Mouse (Mus musculus) macrophage (primary cell): ENCODE measurements around the gene Ephx4. TPM values are rescaled to one million over a fixed set of nuclear protein-coding genes. Genes with fewer than 3 reads are reported as not detected.
A peak's percentile ranks its signal among the peaks of the same experiment; 100 is the strongest.

ENCODE experiments used
- H3K27ac ChIP-seq: fragments of 350-480 bp; formaldehyde crosslinking; 2 replicates; pipeline ENCODE4 v1.9.0; 2021
- H3K36me3 ChIP-seq: fragments of 350-480 bp; formaldehyde crosslinking; 2 replicates; pipeline ENCODE4 v1.9.0; 2021; ENCODE audit errors: inconsistent target
- H3K4me3 ChIP-seq: fragments of 350-480 bp; formaldehyde crosslinking; 2 replicates; pipeline ENCODE4 v1.9.0; 2021; ENCODE audit errors: inconsistent target
- H3K79me2 ChIP-seq: fragments of 350-480 bp; formaldehyde crosslinking; 2 replicates; pipeline ENCODE4 v1.9.0; 2021; ENCODE audit errors: inconsistent target
- WGBS: methylation state at CpG from one replicate; pipeline ENCODE4 v1.1.7; 2026; ENCODE audit warnings: inconsistent platforms; ENCODE audit not compliant: missing documents; 5-methylcytosine and 5-hydroxymethylcytosine counted together
- polyA plus RNA-seq: library from polyadenylated mRNA; stranded (reverse); fragments of 250-400 nt; gene quantifications from 3 replicates; pipeline ENCODE4 v1.2.4, GENCODE M21; 2018; ENCODE audit warnings: inconsistent platforms

Gene Ephx4
- polyA plus RNA-seq, 1 experiment from 2014 or later, result not detected

DNA sequence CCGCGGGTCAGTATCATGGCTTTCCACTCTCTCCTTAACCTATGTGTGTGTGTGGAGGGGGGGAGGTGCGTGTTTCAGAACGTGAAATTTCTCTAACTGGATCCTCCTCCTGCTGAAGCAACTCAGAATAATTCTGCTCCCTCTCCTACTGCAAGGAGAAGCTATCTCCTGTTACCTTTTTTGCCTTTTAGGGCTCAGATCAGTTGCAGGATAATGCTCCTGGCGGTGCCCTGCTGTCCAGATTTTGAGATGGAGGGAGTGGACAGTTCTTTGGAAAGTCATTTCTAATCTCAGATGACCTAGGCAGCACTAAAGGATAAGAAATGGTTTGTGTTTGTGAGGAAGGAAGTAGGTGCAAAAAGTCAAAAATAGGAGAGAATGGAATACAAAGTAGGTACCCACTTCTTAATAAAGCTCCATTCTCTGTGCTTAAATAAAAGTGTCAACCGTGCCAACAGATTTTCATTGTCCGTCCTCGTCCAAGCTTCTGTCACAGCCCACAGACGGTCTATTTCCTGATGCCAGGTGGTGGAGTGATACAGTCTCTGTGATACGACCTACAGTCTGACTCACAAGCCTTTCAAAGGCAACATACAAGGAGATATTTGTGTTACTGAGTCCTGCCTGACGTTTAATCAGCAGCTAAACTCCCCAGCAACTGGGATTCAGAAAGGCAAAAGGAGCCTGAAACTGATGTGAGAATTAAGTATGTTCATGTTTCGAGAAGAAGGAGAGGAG is 1.6 kb downstream of the Ephx4 start:
- Histone ChIP-seq H3K4me3 (no peak overlapping the region), H3K36me3 (no peaks in the 10 kb centered on the region), H3K27ac (no peak overlapping the region), H3K79me2 (no peaks in the 10 kb centered on the region)
- 34% methylated on average over 11 of the region's 12 CpGs for WGBS

DNA sequence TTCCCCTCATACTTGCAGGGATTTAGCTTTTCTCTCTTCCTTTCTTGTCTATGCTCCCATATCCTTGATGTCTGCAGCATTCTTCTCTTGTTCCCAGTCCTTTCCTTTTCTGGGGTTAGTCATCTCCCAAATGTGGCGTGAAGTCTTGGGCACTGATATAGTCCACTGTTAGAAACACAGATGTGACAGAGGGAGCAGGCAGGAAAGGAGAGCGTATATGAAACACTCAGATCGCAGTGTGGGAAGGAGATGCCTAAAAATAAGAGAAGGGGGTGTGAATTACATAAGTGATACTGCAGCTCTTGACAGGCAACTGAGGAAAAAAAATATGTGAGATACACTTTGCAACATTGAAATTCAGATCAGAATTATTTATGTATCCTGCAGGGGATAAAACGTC is 2.8 kb downstream of the Ephx4 start:
- H3K36me3 ChIP-seq, result no peaks in the 10 kb centered on the region
- WGBS, result 95% methylated on average over 4 of the region's 4 CpGs
- no peak overlapping the region for H3K4me3 ChIP-seq
- H3K79me2 ChIP-seq, result no peaks in the 10 kb centered on the region
- no peak overlapping the region for H3K27ac ChIP-seq

DNA sequence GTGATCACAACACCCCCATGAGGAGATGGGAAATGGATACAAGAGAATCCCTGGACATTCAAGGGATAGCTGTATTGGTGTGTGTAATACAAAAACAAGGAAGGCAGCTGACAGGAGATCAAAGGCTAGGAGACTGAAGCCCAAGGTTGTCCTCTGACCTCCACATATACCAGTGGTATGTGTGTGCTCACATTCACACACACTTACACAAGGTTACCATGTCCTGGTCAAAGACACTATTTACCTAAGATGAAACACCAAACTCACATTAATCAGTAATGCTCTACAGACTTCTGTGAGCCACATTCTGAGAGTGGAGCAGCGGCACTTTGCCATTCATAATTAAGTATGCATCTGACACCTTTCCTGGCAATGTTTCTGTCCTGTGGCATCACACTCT is 7.8 kb downstream of the Ephx4 start:
- no peak overlapping the region for H3K27ac ChIP-seq
- 86% methylated on average over 1 of the region's 1 CpGs for WGBS
- no peaks in the 10 kb centered on the region for H3K79me2 ChIP-seq
- no peaks in the 10 kb centered on the region for H3K36me3 ChIP-seq
- H3K4me3 ChIP-seq, result no peak overlapping the region

DNA sequence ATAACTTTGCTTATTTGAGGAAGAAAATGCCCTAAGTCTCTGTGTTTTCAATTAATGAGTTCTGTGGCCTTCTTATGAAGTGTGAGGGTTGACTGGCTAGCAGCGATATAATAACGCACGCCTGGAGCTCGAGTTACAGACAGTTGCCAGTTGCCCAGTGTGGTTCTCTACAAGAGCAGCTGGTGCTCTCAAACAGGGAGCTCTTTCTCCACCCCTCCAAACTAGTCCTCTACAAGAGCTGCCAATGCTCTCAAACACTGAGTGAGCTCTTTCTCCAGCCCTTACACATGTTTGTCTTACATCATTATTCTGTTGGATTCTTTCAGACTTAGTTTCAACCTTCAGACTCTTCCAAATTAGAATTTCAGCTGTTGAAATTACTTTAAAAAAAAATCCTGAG is 8.8 kb downstream of the Ephx4 start:
- Histone ChIP-seq H3K79me2 (no peaks in the 10 kb centered on the region), H3K4me3 (no peak overlapping the region), H3K36me3 (no peaks in the 10 kb centered on the region), H3K27ac (no peak overlapping the region)
- WGBS, result 84% methylated on average over 4 of the region's 4 CpGs

DNA sequence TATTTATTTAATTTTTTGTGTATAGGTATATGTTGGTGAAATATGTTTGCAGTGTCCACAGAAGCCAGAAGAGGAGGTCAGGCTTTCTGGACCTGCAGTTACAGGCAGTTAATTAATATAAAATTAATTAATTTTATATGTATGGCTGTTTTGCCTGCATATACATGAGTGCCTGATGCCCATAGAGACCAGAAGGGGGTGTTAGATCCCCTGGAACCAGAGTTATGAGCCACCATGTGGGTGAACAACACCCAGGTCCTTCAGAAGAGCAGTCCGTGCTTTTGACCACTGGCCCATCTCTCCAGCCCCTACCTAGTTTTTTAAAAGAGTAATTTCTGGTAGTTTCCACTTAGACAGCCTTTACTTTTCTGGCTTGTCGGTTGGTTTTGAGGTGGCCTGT is 9.7 kb downstream of the Ephx4 start:
- Histone ChIP-seq H3K79me2 (no peaks in the 10 kb centered on the region), H3K27ac (no peak overlapping the region), H3K4me3 (no peak overlapping the region), H3K36me3 (no peaks in the 10 kb centered on the region)
- 96% methylated on average over 2 of the region's 2 CpGs for WGBS

DNA sequence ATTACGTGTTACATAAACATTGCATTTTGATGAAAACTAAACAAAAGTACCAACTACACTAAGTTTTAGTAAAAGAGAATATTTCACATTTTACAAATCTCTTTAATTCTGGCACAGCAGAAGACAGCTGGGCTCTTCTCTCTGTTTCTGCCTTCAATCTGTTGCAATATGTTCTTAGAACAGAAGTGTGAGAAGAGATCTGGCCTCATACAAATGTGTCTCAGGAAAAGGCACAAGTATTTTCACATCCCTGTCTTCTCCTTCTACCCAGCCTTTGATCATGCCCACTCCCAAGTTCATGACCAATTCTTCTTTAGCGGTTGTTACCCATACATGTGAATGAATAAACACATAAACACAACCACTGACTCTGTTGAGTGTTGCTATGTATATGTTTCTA is 12.6 kb downstream of the Ephx4 start:
- Histone ChIP-seq H3K36me3 (no peaks in the 10 kb centered on the region), H3K79me2 (no peaks in the 10 kb centered on the region), H3K4me3 (no peak overlapping the region), H3K27ac (no peak overlapping the region)
- 100% methylated on average over 2 of the region's 2 CpGs for WGBS

DNA sequence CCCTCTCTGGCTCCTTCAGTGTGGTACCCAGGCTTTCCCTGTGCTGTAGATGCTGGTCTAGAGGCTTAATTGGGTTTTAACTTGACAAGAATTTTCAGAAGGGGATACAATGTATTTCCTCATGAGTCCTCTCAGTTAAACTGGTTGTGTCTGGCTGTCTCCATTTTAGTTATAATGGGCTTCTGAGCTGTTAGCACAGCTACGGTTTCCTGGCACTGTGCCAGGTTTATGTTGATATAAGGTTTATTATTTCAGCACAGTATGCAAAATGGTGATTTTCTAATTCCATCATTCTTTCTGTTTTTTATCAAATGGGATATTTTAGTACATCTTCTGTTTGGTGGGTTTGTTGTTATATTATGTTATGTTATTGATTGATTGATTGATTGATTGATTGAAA is 19.1 kb downstream of the Ephx4 start:
- Histone ChIP-seq H3K4me3 (no peak overlapping the region), H3K36me3 (no peaks in the 10 kb centered on the region), H3K27ac (no peak overlapping the region), H3K79me2 (no peaks in the 10 kb centered on the region)
- WGBS, result 5% methylated on average over 1 of the region's 1 CpGs

DNA sequence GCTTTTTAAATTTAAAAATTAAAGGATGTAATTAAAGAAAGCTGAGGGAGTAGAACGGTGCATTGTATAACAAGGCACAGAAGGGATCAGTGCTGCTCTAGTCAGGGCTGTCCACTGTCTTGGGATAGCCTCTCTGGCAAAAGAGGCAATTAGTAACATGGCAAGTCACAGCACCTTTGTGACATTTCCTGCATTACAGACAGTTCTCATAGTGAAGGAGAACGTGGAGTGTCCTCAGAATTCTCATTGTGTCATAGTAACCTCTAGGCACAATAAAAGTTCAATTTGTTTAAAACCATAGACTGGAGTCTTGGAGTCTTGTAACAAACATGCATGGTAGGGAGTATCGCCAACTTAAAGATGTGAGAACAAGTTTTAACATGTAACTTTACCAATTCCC is 28.7 kb downstream of the Ephx4 start, which contains the start of gene Lpcat2b:
Lpcat2b (plus strand) TSS at position 301 of the 400 bp plus-strand sequence.
- no peaks in the 10 kb centered on the region for H3K36me3 ChIP-seq
- WGBS, result 86% methylated on average over 3 of the region's 3 CpGs
- H3K79me2 ChIP-seq, result no peaks in the 10 kb centered on the region
- no peak within 1 kb of the TSS for H3K4me3 ChIP-seq
- no peak within 1 kb of the TSS for H3K27ac ChIP-seq

DNA sequence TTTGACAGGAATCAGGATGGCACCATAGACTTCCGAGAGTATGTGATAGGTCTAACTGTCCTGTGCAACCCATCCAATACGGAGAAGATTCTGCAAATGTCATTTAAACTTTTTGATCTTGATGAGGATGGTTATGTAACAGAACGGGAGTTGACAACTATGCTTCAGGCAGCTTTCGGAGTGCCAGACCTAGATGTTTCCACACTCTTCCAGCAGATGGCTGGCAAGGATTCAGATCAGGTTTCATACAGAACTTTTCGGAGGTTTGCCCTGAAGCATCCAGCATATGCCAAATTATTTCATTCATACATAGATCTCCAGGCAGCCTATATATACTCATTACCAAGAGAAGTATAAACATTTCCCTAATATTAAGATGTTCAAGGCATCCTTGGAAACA is 31.5 kb downstream of the Ephx4 start:
- no peaks in the 10 kb centered on the region for H3K36me3 ChIP-seq
- H3K4me3 ChIP-seq, result no peak overlapping the region
- H3K79me2 ChIP-seq, result no peaks in the 10 kb centered on the region
- 97% methylated on average over 5 of the region's 5 CpGs for WGBS
- no peak overlapping the region for H3K27ac ChIP-seq

DNA sequence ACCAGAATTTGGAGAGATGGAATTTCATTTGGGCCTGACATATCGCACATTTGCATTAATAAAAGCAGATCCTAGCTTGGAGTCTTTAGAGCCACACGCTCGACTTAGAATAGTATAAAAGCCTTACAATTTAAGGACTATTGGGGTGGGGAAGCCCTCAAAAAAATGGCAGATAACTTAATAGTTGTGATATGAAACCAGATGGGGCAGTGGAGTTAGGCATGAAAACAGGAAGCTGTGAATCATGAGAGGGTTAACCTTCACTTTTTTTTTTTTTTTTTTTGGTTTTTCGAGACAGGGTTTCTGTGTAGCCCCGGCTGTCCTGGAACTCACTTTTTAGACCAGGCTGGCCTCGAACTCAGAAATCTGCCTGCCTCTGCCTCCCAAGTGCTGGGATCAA is 33.6 kb downstream of the Ephx4 start:
- H3K79me2 ChIP-seq, result no peaks in the 10 kb centered on the region
- no peak overlapping the region for H3K27ac ChIP-seq
- H3K4me3 ChIP-seq, result no peak overlapping the region
- WGBS, result 62% methylated on average over 6 of the region's 6 CpGs
- no peaks in the 10 kb centered on the region for H3K36me3 ChIP-seq

DNA sequence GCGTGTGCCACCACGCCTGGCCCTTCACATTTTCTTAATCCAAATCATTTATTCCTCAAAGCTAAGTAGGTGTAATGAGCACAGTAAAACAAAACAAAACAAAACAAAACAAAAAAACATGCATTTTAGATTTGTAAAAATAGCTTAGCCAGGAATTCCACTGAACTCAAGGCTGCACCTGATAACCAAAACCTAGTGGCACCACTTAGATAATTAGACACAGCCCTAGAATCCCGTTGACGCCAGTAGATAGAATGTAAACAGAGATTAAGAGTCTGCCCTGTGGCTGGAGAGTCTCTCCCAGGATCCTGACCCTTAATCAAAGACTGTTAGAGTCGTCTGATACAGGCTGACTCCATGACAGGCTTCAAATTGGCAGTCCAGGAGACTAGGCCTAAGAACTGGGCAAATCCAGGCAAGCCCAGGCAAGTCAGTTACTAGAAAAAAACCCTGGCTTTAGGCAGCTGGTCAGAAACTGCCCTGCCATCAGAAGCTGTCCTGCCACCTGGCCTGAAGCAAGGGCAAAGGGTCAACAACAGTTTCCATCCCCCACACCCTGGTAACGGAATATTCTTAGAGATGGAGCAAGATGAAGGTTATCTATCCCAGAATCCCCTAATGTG is 34.2 kb downstream of the Ephx4 start:
- Histone ChIP-seq H3K79me2 (no peaks in the 10 kb centered on the region), H3K27ac (no peak overlapping the region), H3K4me3 (no peak overlapping the region), H3K36me3 (no peaks in the 10 kb centered on the region)
- 92% methylated on average over 6 of the region's 6 CpGs for WGBS

DNA sequence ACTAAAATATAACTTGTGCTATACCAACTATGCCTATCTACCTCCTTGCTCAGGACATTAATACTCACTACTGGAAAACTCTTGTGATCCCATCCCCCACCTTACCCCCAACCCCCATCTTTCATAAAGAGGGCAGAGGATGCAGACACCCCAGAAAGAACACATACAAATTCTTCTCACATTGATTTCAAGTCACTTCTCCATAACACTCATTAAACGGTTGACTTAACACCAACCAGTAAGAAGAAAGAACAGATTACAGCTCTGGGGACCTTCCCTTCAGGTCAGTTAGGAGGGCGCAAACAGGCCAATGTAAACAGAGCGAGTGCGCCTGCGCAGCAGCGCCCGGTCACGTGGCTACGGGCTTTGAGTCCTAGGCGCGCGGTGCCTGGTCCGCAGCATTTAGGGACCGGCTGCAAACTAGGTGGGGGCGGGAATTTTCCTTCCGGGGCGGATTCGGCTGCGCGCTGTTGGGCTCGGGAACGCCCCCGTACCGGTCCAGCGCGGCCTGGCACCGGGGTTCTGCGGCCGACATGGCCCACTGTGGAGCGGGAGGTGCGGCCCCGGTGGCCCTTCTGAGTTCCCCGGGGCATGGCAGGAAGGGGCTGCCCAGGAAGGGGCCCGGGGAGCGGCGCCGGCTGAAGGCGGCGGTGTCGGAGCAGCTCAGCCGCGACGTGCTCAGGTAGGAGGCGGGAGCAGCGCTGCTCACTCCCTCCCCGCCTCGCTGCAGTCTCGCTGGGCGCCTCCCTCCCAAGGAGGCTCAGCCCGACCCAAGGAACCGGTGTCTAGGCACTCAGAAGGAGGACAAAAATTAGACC is 35.1 kb downstream of the Ephx4 start, which contains the start of gene Btbd8:
Btbd8 (plus strand) TSS at position 534 of the 818 bp plus-strand sequence.
- Histone ChIP-seq H3K36me3 (no peaks in the 10 kb centered on the region), H3K27ac (peak within 1 kb of the TSS; percentile 30; the same call in 1 of the 2 replicates), H3K79me2 (no peaks in the 10 kb centered on the region), H3K4me3 (peak within 1 kb of the TSS; percentile 57)
- 0% methylated on average over 40 of the region's 51 CpGs for WGBS

DNA sequence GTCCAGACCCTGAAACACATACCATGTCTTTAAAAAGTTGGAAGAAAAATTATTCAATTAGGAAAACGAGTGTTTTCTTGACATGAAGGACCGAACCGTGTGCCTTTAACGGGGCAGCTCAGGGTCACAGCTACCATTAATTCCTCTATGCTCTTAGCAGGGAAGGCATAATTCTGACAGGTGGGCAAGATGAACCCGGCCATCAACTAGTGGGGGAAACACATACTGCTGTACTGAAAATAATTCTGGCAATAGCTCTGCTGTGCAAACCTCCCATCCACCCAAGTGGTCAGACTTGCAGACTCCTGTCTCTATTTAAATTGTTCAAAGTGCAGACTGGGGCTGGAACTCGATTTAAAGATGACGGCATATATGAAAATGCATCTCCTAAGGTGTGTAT is 35.8 kb downstream of the Ephx4 start:
- H3K4me3 ChIP-seq, result peak overlapping the region; percentile 57
- H3K79me2 ChIP-seq, result no peaks in the 10 kb centered on the region
- H3K36me3 ChIP-seq, result no peaks in the 10 kb centered on the region
- WGBS, result 23% methylated on average over 7 of the region's 7 CpGs
- peak overlapping the region; percentile 30; the same call in 1 of the 2 replicates for H3K27ac ChIP-seq

DNA sequence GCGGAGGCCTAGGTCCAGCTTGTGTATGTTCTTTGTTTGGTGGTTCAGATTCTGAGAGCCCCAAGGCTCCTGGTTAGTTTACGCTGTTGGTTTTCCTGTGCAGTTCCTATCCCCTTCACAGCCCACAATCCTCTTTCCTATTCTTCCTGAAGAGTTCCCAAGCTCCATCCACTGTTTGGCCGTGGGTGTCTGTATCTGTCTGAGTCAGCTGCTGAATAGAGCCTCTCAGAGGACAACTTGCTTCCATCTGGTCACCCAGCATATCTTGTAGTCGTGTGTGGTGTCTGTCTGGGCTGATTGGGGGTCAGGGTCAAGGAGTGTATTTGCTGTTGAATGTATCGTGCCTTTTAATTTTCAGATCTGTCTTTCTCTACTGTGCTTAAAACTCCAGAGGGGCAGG is 39.3 kb downstream of the Ephx4 start:
- H3K4me3 ChIP-seq, result no peak overlapping the region
- no peaks in the 10 kb centered on the region for H3K79me2 ChIP-seq
- WGBS, result 89% methylated on average over 5 of the region's 5 CpGs
- no peak overlapping the region for H3K27ac ChIP-seq
- no peaks in the 10 kb centered on the region for H3K36me3 ChIP-seq

DNA sequence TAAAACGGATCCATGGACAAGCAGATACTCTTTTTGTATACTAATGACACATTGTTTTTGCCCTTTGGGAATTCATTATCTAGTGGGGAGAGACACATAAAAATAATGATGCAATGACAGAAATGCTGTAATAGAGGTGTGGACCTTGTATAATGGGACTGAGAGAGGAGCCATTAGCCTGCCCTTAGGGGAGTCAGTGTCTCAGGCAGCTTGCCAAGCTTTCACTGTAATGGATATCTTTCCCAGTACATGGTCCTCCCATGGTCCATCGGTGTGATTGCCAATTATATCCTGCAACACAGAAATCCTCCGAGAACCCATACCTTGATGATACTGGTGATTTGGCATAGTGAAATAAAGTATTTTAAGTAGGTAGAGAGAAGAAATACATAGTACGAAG is 41.7 kb downstream of the Ephx4 start:
- WGBS, result 95% methylated on average over 4 of the region's 4 CpGs
- H3K36me3 ChIP-seq, result no peaks in the 10 kb centered on the region
- no peak overlapping the region for H3K4me3 ChIP-seq
- no peaks in the 10 kb centered on the region for H3K79me2 ChIP-seq
- no peak overlapping the region for H3K27ac ChIP-seq
